Mouse (Mus musculus) stomach, embryonic 15.5 days (tissue): Measurements from ENCODE around the gene Il1rl2. TPM values are rescaled to one million over a fixed set of nuclear protein-coding genes. Genes with fewer than 3 reads are reported as not detected.

ENCODE experiments used
- ATAC-seq: fragments of 200-750 bp; cut with Nextera tagmentation; 2 replicates; pipeline ENCODE4 v1.8.0; 2017; ENCODE audit warnings: low read depth, moderate number of reproducible peaks, moderate TSS enrichment; ENCODE audit not compliant: insufficient read depth, low FRiP score
- H3K27ac ChIP-seq: fragments of 300-500 bp; sonication (generic); 2 replicates; pipeline ENCODE4 v1.5.1; 2015; ENCODE audit warnings: mild to moderate bottlenecking, inconsistent platforms
- H3K27me3 ChIP-seq: fragments of 300-500 bp; sonication (generic); replicated peaks from 2 replicates; pipeline ENCODE4 v1.6.1; 2015; ENCODE audit warnings: inconsistent platforms
- H3K36me3 ChIP-seq: fragments of 300-500 bp; sonication (generic); 2 replicates; pipeline ENCODE4 v1.6.1; 2015; ENCODE audit warnings: inconsistent platforms
- H3K4me1 ChIP-seq: fragments of 300-500 bp; sonication (generic); 2 replicates; pipeline ENCODE4 v1.6.1; 2015; ENCODE audit warnings: inconsistent platforms
- H3K4me2 ChIP-seq: fragments of 300-500 bp; sonication (generic); 2 replicates; pipeline ENCODE4 v1.6.1; 2015; ENCODE audit warnings: mild to moderate bottlenecking, inconsistent platforms
- H3K4me3 ChIP-seq: fragments of 300-500 bp; sonication (generic); replicated peaks from 2 replicates; pipeline ENCODE4 v1.5.1; 2015; ENCODE audit warnings: inconsistent platforms
- H3K9ac ChIP-seq: fragments of 300-500 bp; sonication (generic); 2 replicates; pipeline ENCODE4 v1.6.1; 2015; ENCODE audit warnings: inconsistent platforms
- H3K9me3 ChIP-seq: fragments of 300-500 bp; sonication (generic); 2 replicates; pipeline ENCODE4 v1.6.1; 2016; ENCODE audit warnings: inconsistent platforms
- WGBS: fragments of 180-500 bp; shearing (Covaris S2); methylation state at CpG from one replicate; pipeline ENCODE4 v1.1.7; 2015; 5-methylcytosine and 5-hydroxymethylcytosine counted together
- polyA plus RNA-seq: library from polyadenylated mRNA; unstranded; fragments of >200 nt; fragmentation: Nextera tagmentation; extraction: Ambion mirVana; gene quantifications from 2 replicates; pipeline ENCODE4 v1.2.1, GENCODE M21; 2015

Gene Il1rl2
- polyA plus RNA-seq, 1 experiment from 2014 or later = 7.5 TPM

GRCm38 (mm10) chr1:40325711-40326327 lies 1.4 kb downstream of the Il1rl2 start:
- H3K27me3 ChIP-seq = peaks cover 6% of the 10 kb centered on the region; the same call in 1 of the 2 replicates
- no peak overlapping the region for H3K27ac ChIP-seq
- peak overlapping the region; percentile 61 for H3K4me2 ChIP-seq
- no peak for ATAC-seq
- 0 out of 2 replicates have a peak, but pooled peaks cover 6% of the 10 kb centered on the region for H3K4me1 ChIP-seq
- no peaks in the 10 kb centered on the region for H3K36me3 ChIP-seq
- no peak overlapping the region; the same call in 1 of the 2 replicates for H3K9ac ChIP-seq
- peak overlapping the region; percentile 45 for H3K4me3 ChIP-seq
- 9% methylated on average over 29 of the region's 29 CpGs for WGBS
- H3K9me3 ChIP-seq = no peaks in the 10 kb centered on the region

GRCm38 (mm10) chr1:40327604-40328003 lies 3.2 kb downstream of the Il1rl2 start:
- no peak overlapping the region for H3K27ac ChIP-seq
- H3K4me1 ChIP-seq = 0 out of 2 replicates have a peak, but pooled peaks cover 6% of the 10 kb centered on the region
- 80% methylated on average over 3 of the region's 3 CpGs for WGBS
- no peaks in the 10 kb centered on the region for H3K9me3 ChIP-seq
- no peaks in the 10 kb centered on the region for H3K36me3 ChIP-seq
- no peak overlapping the region for H3K4me3 ChIP-seq
- peaks cover 6% of the 10 kb centered on the region; the same call in 1 of the 2 replicates for H3K27me3 ChIP-seq
- H3K4me2 ChIP-seq = no peak overlapping the region
- ATAC-seq = no peak
- no peak overlapping the region for H3K9ac ChIP-seq

DNA sequence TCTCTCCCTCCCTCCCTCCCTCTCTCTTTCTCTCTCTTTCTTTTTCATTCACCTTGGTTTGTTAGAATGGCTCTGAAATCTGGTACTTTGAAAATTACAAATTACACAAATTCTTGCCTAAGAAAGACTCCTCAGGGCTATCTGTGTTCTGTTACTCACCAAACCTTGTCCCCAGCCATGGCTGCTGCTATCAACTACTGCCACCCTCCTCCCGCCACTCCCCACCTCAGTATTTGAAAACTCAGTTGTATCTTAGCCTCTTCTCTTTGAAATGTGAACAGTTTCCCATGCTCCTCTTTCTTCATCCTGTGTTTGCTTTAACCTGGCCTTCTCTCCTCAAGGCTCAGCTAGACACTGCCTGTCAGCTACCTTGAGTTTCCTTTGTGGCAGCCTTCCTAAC lies 5.1 kb downstream of the Il1rl2 start:
- 90% methylated on average over 1 of the region's 1 CpGs for WGBS
- peaks cover 6% of the 10 kb centered on the region; the same call in 1 of the 2 replicates for H3K27me3 ChIP-seq
- H3K4me1 ChIP-seq = 0 out of 2 replicates have a peak, but pooled peaks cover 6% of the 10 kb centered on the region

GRCm38 (mm10) chr1:40330181-40330580 lies 5.8 kb downstream of the Il1rl2 start:
- H3K4me2 ChIP-seq = no peak overlapping the region
- no peak overlapping the region for H3K4me3 ChIP-seq
- H3K4me1 ChIP-seq = 0 out of 2 replicates have a peak, but pooled peaks cover 6% of the 10 kb centered on the region
- no peak for ATAC-seq
- no peaks in the 10 kb centered on the region for H3K9me3 ChIP-seq
- peaks cover 6% of the 10 kb centered on the region; the same call in 1 of the 2 replicates for H3K27me3 ChIP-seq
- H3K36me3 ChIP-seq = no peaks in the 10 kb centered on the region
- no peak overlapping the region for H3K9ac ChIP-seq
- 79% methylated on average over 8 of the region's 8 CpGs for WGBS
- H3K27ac ChIP-seq = no peak overlapping the region

More for the DNA sequence above, 5.1 kb downstream of the Il1rl2 start:
- H3K9me3 ChIP-seq = no peaks in the 10 kb centered on the region
- no peak overlapping the region for H3K4me2 ChIP-seq
- no peak overlapping the region for H3K4me3 ChIP-seq
- ATAC-seq = no peak
- no peak overlapping the region for H3K9ac ChIP-seq
- no peaks in the 10 kb centered on the region for H3K36me3 ChIP-seq
- H3K27ac ChIP-seq = no peak overlapping the region

DNA sequence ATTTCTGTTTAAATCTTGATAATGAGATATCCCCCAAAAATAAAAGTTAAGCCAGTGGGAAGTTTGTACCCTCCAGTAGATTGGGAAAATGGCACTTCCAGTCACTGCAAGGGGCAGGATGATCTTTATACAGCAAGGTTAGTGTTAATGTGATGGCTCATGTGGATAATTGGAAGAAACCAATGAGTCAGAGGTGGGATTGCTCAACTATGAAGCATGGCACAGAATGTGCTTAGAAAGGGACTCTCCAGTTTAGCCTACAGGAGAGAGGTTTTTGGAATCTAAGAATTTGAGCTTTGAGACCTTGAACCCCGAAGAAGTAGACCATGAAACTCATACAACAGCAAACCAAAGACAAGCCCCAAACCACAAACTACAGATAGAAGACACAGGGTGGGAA lies 14.9 kb downstream of the Il1rl2 start:
- Histone ChIP-seq H3K27me3 (no peaks in the 10 kb centered on the region), H3K4me1 (no peaks in the 10 kb centered on the region), H3K9ac (no peak overlapping the region), H3K4me3 (no peak overlapping the region), H3K9me3 (no peaks in the 10 kb centered on the region), H3K27ac (no peak overlapping the region), H3K4me2 (no peak overlapping the region), H3K36me3 (no peaks in the 10 kb centered on the region)
- no peak for ATAC-seq
- 80% methylated on average over 1 of the region's 1 CpGs for WGBS

- no peak overlapping the region for H3K4me3 ChIP-seq
- H3K27ac ChIP-seq = no peak overlapping the region
- ATAC-seq = no peak
- no peaks in the 10 kb centered on the region for H3K27me3 ChIP-seq
- H3K9me3 ChIP-seq = no peaks in the 10 kb centered on the region
- 86% methylated on average over 4 of the region's 4 CpGs for WGBS
- H3K4me2 ChIP-seq = no peak overlapping the region
- no peaks in the 10 kb centered on the region for H3K4me1 ChIP-seq
- no peak overlapping the region for H3K9ac ChIP-seq
- H3K36me3 ChIP-seq = no peaks in the 10 kb centered on the region
Observed at GRCm38 (mm10) chr1:40340102-40340501, 15.7 kb downstream of the Il1rl2 start.

DNA sequence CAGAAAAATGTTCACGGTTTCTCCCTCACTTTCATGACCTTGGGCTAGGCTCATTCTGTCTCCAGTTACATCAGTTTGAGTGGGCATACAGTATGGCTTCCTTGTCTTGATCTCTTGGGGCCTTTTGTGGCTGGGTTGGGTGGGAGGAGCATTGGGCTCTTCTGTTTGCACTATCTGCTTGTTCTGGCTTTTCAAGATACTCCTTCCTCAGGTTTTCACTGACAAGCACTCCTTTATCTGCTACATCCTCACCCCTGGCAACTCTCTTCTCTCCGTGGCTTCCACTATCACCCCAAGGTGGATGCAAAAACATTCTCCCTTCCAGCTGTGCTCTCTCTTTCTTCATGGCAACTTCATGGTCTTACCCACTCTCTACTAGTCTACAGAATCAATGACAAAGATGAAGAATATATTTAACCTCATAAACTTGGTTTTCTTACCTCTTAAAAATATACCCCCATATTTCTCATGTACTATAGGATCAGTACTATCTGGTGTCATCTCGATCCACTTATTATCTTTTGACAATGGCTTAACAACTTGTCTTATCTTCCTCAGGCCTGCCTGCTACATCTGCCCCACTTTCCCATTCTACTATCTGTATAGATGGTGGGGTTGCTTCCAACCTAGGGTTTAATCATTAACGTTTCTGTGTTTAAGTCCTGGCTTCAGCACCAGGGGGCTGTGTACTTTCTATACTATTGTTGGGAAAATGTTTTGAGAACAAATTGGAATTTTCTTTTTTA lies 27.9 kb downstream of the Il1rl2 start:
- no peaks in the 10 kb centered on the region for H3K27me3 ChIP-seq
- no peak overlapping the region for H3K4me3 ChIP-seq
- no peaks in the 10 kb centered on the region for H3K36me3 ChIP-seq
- no peaks in the 10 kb centered on the region for H3K4me1 ChIP-seq
- ATAC-seq = no peak
- H3K9ac ChIP-seq = no peak overlapping the region
- H3K27ac ChIP-seq = no peak overlapping the region
- 63% methylated on average over 4 of the region's 4 CpGs for WGBS
- H3K4me2 ChIP-seq = no peak overlapping the region
- H3K9me3 ChIP-seq = no peaks in the 10 kb centered on the region

DNA sequence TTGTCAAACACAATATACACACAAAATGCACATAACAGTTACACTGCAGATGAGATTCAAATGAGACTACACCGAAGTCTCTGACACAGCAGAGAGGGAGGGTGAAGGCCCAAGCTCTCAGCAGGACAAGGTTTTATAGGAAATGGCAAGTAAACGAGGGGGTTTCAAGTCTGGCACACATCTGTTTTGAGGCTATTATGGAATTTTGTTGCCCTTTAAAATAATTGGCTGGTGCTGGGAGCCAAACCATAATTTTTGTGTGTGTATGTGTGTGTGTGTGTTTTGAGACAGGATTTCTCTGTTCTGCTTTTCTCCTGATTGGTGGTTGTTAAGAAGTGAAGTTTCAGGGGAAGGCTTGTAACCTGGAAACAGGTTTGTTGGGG lies 28.5 kb downstream of the Il1rl2 start:
- Histone ChIP-seq H3K27me3 (no peaks in the 10 kb centered on the region), H3K27ac (no peak overlapping the region), H3K36me3 (no peaks in the 10 kb centered on the region), H3K9ac (no peak overlapping the region), H3K4me2 (no peak overlapping the region), H3K4me3 (no peak overlapping the region), H3K9me3 (no peaks in the 10 kb centered on the region), H3K4me1 (no peaks in the 10 kb centered on the region)
- no peak for ATAC-seq
- 65% methylated on average over 2 of the region's 2 CpGs for WGBS

DNA sequence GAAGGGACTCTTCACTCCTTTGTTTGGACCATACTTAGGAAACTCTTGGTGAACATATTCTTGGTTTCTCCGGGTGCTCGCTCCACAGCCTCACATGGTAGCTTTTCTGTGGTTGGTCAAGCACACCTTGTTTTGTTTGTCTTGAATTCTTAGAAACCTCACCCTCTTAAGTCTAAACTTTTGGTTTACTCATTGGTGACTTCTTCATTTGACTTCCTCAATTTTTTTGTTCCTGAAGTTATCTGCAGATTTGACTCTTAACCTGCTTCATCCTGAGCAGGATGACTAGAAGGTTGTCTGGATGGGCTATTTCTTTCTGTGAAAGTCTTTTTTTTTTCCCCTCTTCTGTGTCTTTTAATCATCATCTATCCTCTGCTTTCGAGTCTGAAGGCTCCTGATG lies 30.3 kb downstream of the Il1rl2 start:
- no peak for ATAC-seq
- WGBS = 88% methylated on average over 3 of the region's 3 CpGs
- H3K9me3 ChIP-seq = no peaks in the 10 kb centered on the region

DNA sequence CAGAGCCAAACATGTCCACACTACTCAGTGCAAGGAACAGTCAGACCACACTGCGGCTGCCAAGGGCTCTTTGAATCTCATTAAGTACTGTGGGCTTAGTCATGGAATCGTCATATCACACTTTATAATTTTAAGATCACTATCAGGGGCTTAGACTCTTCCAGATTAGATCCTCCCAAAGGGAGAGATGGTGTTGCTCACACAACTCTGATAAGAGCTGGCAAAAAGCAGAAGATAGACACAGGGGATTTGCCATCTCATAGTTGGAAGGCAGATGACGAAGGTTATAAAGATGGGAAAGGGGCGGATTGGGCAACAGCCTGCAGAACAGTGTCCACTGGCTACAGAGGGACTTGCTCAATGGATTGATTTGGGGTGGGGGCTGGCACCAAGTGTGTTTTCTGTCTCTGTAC lies 31.0 kb downstream of the Il1rl2 start:
- ATAC-seq = no peak
- H3K4me3 ChIP-seq = no peak overlapping the region
- H3K9me3 ChIP-seq = no peaks in the 10 kb centered on the region
- no peaks in the 10 kb centered on the region for H3K36me3 ChIP-seq
- no peak overlapping the region for H3K9ac ChIP-seq
- H3K27me3 ChIP-seq = no peaks in the 10 kb centered on the region
- 82% methylated on average over 4 of the region's 4 CpGs for WGBS
- no peak overlapping the region for H3K4me2 ChIP-seq
- no peak overlapping the region for H3K27ac ChIP-seq
- H3K4me1 ChIP-seq = no peaks in the 10 kb centered on the region

More for the DNA sequence above, 30.3 kb downstream of the Il1rl2 start:
- H3K4me3 ChIP-seq = no peak overlapping the region
- H3K27ac ChIP-seq = no peak overlapping the region
- no peaks in the 10 kb centered on the region for H3K36me3 ChIP-seq
- H3K4me2 ChIP-seq = no peak overlapping the region
- H3K9ac ChIP-seq = no peak overlapping the region
- H3K27me3 ChIP-seq = no peaks in the 10 kb centered on the region
- no peaks in the 10 kb centered on the region for H3K4me1 ChIP-seq

DNA sequence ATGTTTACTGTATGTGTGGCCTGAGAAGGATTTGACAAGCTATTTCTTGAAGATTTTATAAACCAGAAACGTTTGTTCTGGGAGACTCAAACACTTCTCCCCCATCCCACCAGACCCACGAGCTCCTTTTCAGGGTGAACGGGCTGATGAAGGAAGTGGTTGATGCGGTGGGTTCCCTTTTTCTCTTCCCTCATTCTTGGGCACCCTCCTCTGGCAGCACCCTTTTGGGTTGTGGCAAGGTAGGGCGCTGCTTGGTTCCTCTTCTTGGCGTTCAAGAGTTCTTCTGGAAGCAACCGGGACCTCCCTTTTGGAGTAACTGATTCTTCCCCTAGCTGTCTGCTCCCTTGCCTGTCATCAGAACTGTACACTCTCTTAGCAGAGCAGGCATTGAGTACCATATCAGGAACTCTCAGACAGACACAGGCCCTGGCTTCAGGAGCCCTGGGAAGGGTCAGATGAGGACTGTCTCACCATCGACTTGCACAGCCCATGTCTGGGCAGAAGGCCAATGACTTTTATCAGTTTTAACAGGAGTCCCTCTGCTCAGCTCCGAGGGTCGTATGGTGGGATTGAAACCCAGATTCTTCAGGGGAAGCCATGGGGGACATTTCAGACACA lies 31.6 kb downstream of the Il1rl2 start:
- ATAC-seq = no peak
- Histone ChIP-seq H3K4me2 (no peak overlapping the region), H3K36me3 (no peaks in the 10 kb centered on the region), H3K27ac (peak overlapping the region; percentile 16; the same call in 1 of the 2 replicates), H3K9me3 (no peaks in the 10 kb centered on the region), H3K4me1 (no peaks in the 10 kb centered on the region), H3K27me3 (no peaks in the 10 kb centered on the region), H3K4me3 (no peak overlapping the region), H3K9ac (no peak overlapping the region)
- WGBS = 57% methylated on average over 10 of the region's 10 CpGs

DNA sequence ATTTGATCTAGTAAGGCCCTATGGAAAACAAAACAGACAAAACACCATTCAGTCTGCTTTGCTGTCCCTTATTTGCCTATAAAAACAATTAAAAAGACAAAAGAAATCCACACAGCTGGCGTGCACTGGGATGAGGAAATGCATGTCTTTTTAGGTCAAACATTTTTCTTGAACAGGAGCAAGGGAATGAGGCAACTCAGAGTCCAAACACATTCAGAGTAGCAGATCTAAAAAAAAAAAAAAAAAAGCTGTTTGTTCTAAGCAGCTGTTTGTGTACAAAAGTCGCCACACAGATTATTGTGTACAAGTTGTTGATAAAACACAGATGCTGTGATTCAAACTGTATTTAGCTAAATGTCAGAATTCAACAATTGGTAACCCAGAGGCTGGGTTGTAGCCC lies 33.5 kb downstream of the Il1rl2 start:
- H3K4me1 ChIP-seq = no peaks in the 10 kb centered on the region
- H3K27me3 ChIP-seq = no peaks in the 10 kb centered on the region
- no peak overlapping the region for H3K4me3 ChIP-seq
- H3K27ac ChIP-seq = no peak overlapping the region
- no peak overlapping the region for H3K9ac ChIP-seq
- no peaks in the 10 kb centered on the region for H3K36me3 ChIP-seq
- H3K9me3 ChIP-seq = no peaks in the 10 kb centered on the region
- H3K4me2 ChIP-seq = no peak overlapping the region
- ATAC-seq = no peak
- 58% methylated on average over 2 of the region's 2 CpGs for WGBS
